Mouse (Mus musculus) thymus, postnatal 14 days (tissue): ENCODE results near the gene Ppp1ca.
A peak's percentile ranks its signal among the peaks of the same experiment; 100 is the strongest.

Source experiments
- DNase-seq: peaks from one replicate; pipeline ENCODE4 v3.0.0; 2021

The Ppp1ca gene

DNA sequence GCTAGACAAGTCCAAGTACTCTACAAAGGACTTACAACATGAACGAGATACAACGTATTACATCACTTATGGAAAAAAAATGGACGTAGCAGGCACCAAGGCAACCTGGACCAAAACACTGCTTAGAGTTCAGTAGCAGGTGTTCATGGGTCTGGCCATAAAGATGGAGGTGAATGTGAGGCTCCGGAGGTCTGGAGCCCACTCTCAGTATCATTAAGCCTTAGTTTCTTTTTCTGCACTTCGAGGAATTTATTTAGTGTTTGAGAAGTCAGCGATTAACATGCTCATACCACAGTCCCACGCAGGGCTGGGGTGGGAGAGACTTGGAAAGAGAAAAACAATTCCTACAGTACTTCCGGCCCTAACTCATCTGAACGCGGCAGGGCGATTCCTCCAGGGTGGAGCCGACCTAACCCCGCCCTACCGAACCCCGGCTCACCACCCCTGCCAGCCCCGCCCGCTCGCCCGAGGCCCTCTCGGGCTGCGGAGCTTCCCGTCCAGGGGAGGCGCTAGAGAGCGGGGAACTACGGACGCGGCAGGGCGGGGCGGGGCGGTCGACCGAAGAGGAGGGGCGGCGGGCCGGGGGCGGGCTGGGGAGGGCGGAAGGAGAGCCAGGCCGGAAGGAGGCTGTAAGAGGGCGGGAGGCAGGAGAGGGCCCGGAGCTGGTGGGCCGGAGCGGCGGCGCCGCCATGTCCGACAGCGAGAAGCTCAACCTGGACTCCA is at the start of gene Ppp1ca:
Gene Ppp1ca (plus strand): TSS at position 538 of the 723 bp plus-strand sequence.
- peak; percentile 99 for DNase-seq

DNA sequence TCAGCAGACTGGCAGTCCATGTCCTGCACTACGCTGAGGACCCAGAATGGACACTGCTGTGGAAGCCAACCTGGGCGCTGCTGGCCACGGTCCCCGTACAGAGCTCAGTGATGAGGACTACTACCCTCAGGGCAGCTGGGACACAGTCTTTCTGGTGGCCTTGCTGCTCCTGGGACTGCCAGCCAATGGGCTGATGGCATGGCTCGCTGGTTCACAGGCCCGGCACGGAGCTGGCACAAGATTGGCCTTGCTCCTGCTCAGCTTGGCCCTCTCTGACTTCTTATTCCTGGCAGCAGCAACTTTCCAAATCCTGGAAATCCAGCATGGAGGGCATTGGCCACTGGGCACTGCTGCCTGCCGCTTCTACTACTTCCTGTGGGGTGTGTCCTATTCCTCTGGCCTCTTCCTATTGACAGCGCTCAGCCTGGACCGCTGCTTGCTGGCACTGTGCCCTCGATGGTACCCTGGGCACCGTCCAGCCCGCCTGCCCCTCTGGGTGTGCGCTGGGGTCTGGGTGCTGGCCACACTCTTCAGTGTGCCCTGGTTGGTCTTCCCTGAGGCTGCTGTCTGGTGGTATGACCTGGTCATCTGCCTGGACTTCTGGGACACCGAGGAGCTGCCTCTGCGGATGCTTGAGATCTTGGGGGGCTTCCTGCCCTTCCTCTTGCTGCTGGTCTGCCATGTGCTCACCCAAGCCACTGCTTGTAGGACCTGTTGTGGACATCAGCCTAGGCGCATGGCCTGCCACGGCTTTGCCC is 49.3 kb upstream of the Ppp1ca start:
- DNase-seq = no peak

DNA sequence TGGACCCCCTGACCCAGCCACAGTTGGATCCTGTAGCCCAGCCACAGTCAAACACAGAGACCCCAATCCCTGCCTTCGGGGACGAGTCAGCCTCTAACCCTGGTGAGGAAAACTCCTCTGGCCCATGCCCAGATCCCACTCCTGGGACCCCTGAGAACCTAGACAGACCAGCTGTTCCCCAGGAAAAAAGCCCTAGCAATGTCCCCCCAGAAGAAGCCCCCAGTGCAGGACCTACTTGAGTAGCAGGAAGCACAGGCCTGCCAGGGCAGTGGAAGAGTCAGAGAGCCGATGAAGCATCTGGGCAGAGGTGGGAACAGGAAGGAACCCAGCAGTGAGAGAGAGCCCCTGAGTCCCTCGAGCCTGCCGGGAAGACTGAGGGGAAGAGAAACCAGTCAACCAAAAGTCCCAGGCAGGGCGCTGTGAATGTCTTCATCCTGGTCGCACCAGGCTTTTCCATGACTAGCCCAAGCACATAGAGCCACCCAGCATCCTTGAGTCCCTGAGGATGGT is 48.1 kb upstream of the Ppp1ca start, which contains the start of gene Cabp4:
Gene Cabp4 (minus strand): TSS at position 275 of the 510 bp plus-strand sequence.
- no peak for DNase-seq

DNA sequence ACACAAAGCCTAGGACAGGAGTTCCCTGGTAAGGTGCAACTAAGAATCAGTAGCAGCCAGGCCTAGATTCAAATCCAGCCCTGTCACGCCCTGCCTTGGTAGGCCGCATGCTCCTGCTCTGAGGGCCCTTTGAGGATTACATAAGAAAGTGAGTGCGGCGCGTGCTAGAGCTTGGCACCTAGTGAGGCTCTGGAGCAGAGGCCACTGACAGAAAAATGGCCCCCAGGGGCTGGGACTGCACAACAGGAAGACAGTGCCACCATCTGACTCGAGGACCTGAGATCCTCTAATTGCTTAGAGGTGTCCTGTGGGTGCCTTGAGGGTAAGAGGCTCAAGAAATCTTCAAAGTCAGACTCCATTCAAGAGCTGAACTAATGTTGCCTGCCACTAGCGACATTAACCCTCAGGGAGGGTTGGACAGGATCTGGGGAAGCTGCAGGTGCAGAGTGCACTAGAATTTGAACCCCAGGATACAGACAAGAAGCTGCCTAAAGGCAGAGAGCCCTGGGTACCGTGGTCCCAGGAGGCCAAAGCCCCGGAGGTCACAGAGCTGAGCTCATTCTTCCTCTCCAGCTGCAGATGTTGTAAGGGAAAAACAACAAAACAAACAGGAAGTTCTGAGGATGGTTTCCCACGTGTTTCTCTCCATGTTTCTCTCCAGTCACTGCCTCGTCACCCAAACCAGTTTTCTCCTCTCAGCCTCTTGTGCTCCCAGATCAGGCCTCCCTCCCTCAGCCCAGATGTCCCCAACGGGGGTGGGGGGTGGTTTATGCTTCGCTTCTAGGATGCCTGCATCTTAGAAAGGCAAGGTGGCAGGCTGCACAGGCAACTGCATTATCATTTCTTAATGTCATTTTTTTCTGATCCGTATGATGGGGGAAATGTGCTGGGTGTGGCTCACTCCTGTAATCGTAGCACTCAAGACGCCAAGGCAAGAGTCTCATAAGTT is 47.0 kb upstream of the Ppp1ca start:
- peak; percentile 52 for DNase-seq

DNA sequence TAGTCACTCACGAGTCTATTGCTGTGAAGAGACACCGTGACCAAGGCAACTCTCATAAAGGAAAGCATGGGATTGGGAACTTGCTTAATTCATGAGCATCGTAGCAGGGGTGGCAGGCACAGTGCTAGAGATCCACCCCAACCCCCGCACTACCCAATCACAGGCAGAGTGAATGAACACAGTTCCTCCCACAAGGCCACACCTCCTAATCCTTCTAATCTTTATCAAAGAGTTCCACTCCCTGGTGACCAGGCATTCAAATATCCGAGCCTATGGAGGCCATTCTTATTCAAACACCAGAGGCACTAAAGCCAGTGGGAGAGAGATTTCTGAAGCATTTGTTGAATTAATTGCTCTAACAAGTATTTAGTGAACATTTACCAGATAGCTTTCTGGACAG is 45.9 kb upstream of the Ppp1ca start:
- DNase-seq = no peak

DNA sequence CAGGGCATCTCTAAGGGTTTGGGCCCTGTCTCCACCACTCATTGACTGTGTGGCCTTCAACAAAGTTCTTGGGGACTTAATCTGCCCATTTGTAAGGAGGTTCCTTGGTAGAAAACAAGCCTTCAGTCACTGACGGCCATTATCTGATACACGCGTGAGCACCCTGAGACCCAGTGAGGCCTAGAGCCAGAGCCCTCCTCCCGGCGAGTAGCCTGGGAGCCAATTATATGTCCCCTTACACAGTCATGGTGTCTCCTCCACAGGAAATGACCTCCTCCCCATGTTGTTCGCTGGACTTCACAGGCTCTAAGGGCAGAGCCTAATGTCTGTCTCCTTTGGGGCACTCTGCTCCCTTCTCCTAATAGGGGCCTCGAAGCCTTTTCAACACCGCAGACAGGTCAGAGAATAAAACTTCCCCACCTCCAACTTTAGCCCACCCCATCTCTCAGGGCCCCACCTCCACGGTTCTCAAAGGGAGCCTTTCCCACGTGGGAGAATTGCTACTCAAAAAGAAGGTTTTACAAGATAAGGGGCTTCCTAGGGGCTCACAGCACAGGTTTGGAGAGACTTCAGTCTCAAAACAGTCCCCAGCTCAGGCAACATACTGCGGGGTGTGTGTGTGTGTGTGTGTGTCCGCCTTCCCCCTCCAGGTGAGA is 45.4 kb upstream of the Ppp1ca start:
- DNase-seq = no peak

DNA sequence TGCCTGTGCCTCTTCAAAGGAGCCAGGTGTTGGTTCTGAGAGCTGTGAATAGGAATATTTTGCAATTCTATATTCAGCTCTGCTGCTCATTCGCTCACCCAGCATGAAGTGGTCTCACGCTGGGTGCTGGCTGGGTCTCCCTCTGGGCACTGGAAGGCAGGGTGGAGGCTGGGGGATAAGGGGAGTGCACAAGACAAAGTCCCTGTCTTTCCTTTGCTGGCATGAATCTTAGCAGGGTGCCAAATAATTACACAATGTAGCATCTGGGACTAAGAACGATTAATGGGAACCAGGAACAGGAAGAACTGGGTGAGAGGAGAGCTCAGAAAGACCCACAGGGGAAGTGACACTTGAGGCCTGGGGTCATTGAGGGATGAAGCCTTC is 44.9 kb upstream of the Ppp1ca start:
- no peak for DNase-seq

DNA sequence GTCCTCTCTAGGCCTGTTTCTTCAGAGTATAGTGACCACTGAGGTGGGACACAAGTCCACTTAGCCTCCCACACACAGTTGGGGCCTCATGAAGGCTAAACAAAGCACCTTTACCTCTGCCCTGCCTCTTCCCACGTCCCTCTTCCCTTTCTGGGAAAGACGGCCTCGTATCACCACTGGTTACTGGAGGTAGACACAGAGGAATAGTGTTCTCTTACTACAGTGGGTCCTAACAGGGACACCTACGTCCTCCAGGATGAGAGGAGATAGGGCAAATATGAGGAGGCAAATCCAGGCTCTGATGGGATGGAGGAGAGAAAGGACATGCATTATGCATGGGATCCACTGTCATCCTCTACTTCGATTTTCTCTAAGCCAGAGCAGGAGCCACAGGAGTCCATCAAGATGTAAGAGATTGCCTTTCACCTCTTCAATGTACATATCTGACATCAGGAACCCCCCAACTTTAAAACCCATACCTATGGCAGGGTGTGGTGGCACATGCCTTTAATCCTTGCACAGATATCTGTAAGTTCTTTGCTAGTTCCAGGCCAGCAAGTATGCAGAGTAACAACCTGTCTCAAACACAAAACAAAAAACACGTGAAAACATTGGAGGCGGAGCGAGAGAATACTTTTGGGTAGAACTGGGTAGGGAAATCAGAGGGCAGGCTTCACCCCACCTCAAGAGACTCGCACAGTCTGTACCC is 43.9 kb upstream of the Ppp1ca start:
- no peak for DNase-seq

DNA sequence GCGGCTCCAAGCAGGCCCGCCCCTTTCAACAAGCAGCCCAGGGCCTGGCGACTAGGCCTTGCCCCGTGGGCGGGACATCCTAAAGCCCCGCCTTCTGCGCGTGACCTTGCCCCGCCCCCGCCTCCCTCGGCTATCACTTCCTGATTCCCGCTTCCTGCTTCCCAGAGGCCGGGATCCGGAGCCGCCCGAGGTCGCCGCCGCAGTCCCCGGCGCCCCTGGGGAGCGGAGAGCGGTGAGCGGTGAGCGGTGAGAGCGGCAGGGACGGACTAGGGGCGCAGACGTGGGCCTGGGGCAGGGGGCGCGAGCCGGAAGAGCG is 43.4 kb upstream of the Ppp1ca start, which contains the start of gene Coro1b:
Gene Coro1b (plus strand): TSS at position 129 of the 316 bp plus-strand sequence.
- peak; percentile 96 for DNase-seq

DNA sequence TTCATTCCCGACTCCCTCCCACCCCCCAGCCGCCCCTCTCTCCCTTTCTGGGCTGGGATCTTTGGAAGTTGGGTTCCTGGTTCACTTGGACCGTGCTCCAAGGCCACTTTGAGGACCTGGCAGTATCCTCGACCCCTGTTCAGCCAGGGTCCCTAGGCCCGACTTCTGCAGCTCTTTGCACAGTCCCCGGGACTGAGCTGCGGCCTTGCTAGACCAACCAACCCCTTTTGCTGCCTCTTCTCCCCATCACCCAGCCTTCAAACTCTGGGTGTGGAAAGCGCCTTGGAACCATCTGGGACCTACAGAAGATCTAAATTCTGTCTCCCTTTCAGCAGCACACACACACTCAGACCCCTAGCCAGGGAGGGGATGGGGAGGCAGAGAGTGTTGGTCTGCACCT is 43.0 kb upstream of the Ppp1ca start:
- DNase-seq = peak; percentile 50

DNA sequence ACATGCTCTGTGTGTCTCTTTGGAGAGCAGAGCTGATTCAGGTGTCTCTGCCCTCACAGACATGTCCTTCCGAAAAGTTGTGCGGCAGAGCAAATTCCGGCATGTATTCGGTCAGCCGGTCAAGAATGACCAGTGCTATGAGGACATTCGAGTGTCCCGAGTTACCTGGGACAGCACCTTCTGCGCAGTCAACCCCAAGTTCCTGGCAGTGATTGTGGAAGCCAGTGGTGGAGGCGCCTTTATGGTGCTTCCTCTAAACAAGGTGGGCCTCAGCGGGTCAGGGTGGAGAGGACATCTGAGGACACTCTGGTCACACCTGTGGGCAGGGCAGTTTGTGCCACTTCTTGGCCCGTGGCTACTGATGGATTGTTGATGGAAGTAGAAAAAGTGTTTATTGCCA is 42.6 kb upstream of the Ppp1ca start:
- peak; percentile 19 for DNase-seq

DNA sequence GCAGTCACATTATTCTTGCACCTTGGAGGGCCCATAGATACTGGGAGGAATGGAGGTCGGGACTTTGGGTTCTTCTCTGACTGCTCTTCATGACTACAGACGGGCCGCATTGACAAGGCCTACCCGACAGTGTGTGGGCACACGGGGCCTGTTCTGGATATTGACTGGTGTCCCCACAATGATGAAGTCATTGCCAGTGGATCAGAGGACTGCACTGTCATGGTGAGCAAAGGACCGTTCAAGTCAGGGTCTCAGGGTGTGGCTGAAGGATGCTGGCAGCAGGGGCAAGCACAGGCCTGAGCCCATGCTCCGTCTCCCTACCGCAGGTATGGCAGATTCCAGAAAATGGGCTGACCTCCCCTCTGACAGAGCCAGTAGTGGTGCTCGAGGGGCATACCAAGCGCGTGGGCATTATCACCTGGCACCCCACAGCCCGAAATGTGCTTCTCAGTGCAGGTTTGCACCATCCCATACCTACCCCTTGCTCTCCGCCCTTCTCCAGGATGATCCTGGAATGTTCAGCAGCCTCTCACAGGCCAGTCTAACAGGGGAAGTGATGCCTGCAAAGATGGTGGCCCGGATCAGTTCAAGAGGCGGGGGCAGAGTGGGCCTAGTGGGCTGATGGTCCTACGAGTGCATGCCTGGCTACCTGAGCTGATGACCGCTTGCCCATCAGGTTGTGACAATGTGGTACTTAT is 42.0 kb upstream of the Ppp1ca start:
- DNase-seq = no peak

DNA sequence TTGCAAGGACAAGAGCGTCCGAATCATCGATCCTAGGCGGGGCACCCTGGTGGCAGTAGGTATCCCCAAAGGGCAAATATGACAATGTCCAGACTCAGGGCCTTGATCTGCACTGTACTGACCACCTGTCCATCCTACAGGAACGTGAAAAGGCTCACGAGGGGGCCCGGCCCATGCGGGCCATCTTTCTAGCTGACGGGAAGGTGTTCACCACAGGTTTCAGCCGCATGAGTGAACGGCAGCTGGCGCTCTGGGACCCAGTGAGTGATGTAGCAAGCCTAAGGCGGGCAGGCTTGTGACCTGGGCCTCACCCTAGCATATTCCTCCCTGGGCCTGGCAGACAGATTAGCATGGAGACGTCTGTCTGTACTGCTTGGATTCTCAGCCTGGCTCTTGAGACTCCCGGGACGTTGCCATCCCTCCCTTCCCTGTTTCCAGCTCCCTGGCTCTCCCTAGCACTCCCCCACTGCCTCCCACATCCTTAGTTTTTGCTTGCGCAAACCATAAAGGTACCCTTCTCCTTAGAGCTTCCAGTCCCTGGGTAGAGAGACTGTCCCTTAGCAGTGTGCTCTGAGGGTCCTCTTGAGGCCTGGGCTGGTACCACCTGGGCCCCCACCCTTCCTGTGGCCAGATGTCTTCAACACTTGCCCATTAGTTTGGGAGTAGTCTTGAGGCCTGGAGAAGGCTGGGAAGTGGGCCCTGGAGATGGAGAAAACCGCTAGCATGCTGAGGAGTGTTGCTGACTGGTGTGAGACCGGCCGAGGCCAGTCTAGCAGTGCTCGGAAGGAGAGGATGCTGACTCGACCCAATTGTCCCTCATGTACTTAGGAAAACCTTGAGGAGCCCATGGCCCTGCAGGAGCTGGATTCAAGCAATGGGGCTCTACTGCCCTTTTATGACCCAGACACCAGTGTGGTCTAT is 41.0 kb upstream of the Ppp1ca start:
- DNase-seq = no peak

DNA sequence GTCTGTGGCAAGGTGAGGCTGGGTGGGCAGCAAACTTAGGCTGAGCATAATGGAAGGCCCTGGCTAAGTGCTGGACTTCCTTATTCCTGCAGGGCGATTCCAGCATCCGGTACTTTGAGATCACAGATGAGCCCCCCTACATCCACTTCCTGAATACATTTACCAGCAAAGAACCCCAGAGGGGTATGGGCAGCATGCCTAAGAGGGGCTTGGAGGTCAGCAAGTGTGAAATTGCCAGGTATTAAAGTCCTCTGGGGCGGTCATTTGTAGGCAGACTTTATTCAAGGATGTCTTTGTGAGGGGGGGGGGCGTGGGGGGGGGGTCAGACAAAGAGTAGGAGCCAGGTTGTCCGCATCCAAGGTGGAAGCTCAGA is 40.4 kb upstream of the Ppp1ca start:
- DNase-seq = no peak

DNA sequence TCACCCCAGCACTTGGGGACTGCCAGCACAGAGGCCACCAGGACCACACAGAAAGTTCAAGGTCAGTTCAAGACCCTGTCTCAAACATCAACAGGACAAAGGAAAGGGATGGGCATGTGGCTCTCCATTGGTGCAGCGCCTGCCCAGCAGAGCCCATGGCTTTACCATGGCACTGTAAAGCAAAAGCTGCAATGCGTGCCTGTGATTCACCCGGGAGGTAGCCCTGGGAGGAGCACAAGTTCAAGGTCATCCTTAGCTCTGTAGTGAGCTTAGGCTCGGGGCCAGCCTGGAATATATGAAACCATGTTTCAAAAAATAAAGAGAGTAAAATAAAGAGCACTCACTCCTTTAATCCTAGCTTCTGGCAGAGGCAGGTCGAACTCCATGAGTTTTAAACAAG is 40.0 kb upstream of the Ppp1ca start:
- no peak for DNase-seq

DNA sequence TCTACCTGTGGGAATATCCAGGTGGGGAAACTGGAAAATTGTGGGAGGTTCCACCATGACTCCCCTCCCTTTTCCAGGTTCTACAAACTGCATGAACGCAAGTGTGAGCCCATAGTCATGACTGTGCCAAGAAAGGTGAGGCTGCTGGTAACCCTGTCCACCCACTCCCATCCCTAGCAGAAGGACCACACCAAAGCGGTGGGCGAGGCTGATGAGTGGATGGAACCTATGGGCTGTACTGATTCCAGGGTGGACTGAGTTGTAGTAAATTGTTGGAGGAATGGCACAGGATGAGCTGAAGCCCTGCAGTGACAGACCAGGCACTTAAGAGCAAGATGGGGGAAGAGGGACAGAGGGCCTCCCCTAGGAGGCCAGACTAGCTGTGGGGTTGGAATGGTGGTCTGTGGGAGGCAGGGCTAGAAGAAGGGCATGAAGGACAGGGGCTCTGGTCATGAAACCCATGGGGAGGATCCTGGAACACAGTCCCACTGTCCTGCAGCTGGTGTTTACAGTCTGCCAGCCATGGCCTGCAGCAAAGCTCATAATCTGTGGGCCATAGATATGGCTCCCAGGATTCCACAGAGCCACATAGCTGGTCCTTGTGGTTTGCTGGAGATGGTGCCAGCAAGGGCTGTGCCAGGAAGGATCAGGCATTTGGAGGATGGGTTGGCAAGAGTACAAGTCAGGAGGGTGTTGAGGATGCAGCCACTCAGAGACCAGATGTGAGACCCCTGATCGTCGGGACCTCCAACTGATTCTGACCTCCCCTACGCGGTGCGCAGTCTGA is 39.2 kb upstream of the Ppp1ca start:
- no peak for DNase-seq

DNA sequence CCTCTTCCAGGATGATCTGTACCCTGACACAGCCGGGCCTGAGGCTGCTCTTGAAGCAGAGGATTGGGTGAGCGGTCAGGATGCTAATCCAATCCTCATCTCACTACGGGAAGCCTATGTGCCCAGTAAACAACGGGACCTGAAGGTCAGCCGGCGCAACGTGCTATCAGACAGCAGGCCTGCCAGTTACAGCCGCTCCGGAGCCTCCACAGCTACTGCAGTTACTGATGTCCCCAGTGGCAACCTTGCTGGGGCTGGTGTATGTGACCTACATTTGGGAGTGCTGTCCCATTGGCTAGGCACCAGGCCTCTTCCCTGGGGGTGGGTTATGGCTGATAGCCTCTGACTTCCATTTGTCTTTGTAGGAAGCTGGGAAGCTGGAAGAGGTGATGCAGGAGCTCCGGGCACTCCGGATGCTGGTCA is 38.6 kb upstream of the Ppp1ca start, which contains the start of gene Ptprcap:
Gene Ptprcap (plus strand): TSS at position 373 of the 423 bp plus-strand sequence.
- DNase-seq = no peak

DNA sequence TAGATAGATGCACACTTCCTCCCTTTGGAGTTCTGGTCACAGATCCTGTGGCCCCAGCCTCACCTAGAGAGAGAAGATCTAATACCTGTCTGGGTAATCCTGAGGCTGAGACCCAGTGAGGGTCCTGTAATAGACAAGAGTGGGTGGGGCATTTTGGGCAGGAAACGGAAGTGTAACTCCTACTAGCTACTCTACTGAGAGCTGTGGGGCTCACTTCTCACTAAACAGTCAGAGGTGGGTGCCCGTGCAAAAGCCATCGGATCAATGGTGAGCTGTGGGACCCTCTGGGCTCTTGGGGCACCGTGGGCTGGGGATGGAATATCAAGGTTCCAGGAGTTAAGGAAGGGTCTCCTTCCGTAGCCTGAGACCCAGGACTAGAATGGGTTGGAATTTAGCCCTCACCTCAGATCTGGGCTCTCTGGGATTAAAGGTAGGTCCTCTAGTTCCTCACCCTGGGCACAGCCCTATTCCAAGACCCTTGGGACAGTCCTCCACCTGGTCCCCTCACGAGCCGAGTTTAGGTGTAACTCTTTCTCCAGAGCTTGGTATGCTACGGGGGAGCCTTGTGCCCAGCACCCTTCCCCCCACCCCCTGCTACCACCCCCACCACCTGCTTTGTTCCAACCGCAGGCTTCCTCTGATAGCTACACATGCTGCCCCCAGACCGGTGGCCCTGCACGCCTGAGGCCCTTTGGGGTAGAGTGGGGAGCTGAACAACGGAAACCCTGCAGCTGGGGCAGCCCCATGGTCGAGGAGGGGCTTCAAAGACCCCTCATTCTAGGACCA is 37.2 kb upstream of the Ppp1ca start:
- peak; percentile 89 for DNase-seq
